Mouse (Mus musculus): ENCODE results near the gene Nodal. TPM values are rescaled to one million over a fixed set of nuclear protein-coding genes. Genes with fewer than 3 reads are reported as not detected.
"Not testable (repeated sequence)": the region's sequence is repeated elsewhere in the genome, so short reads cannot be mapped to it uniquely, and the experiment has no call there.

Nodal gene
- polyA plus RNA-seq, 1 experiment, result not detected

GRCm38 (mm10) chr10:61445016-61445415 is 27.2 kb downstream of the Nodal start:
- Histone ChIP-seq H3K4me3 (ENCODE audit: low read depth, low read length) (no peak overlapping the region), H3K27me3 (ENCODE audit: control insufficient read depth, insufficient read depth, low read length) (no peaks in the 10 kb centered on the region), H3K36me3 (ENCODE audit: control insufficient read depth, insufficient read depth, low read length) (peaks cover 18% of the 10 kb centered on the region), H3K27ac (ENCODE audit: insufficient read depth, low read depth, low read length) (no peak overlapping the region), H3K4me1 (ENCODE audit: control insufficient read depth, insufficient read depth, insufficient read length, low read length) (peaks cover 22% of the 10 kb centered on the region)
- no peak for TF ChIP-seq POLR2A (IDR thresholded peaks at IDR 0.05; ENCODE audit: low read depth, low read length)
- TF ChIP-seq CTCF (IDR thresholded peaks at IDR 0.05; ENCODE audit: extremely low read depth, insufficient read length, insufficient replicate concordance, low read depth, low read length), result no peak
- 60% methylated on average over 3 of the region's 3 CpGs for WGBS

- Histone ChIP-seq H3K36me3 (ENCODE audit: control insufficient read depth, insufficient read depth, low read length) (peaks cover 16% of the 10 kb centered on the region), H3K4me1 (ENCODE audit: control insufficient read depth, insufficient read depth, insufficient read length, low read length) (peaks cover 25% of the 10 kb centered on the region), H3K4me3 (ENCODE audit: low read depth, low read length) (no peak overlapping the region), H3K27ac (ENCODE audit: insufficient read depth, low read depth, low read length) (no peak overlapping the region), H3K27me3 (ENCODE audit: control insufficient read depth, insufficient read depth, low read length) (no peaks in the 10 kb centered on the region)
- 78% methylated on average over 10 of the region's 10 CpGs for WGBS
- no peak for TF ChIP-seq POLR2A (IDR thresholded peaks at IDR 0.05; ENCODE audit: low read depth, low read length)
- TF ChIP-seq CTCF (IDR thresholded peaks at IDR 0.05; ENCODE audit: extremely low read depth, insufficient read length, insufficient replicate concordance, low read depth, low read length), result no peak
These were observed 30.0 kb downstream of the Nodal start for GRCm38 (mm10) chr10:61447581-61448353.

DNA sequence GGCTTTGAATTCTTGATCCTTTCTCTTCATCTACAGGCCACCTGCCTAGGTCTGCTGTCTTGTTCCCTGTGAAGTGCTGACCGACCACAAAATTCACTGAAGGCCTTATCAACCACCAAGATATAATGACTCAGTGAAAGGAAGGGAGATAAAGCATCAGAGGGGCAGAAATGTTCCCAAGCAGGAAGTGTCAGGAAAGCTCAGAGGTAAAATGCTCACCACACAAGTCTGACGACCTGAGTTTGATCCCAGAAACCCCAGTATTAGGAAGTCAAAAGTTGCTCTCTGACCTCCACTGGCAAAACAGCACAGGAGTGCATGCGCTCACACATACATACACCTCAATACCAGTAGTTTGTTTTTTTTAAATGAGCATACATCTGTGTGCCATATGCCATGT is 31.1 kb downstream of the Nodal start:
- TF ChIP-seq CTCF (IDR thresholded peaks at IDR 0.05; ENCODE audit: extremely low read depth, insufficient read length, insufficient replicate concordance, low read depth, low read length) (no peak), POLR2A (IDR thresholded peaks at IDR 0.05; ENCODE audit: low read depth, low read length) (no peak)
- 41% methylated on average over 3 of the region's 3 CpGs for WGBS
- Histone ChIP-seq H3K36me3 (ENCODE audit: control insufficient read depth, insufficient read depth, low read length) (peaks cover 16% of the 10 kb centered on the region), H3K4me3 (ENCODE audit: low read depth, low read length) (no peak overlapping the region), H3K27ac (ENCODE audit: insufficient read depth, low read depth, low read length) (peak overlapping the region; percentile 30; the same call in 1 of the 2 replicates), H3K27me3 (ENCODE audit: control insufficient read depth, insufficient read depth, low read length) (no peaks in the 10 kb centered on the region), H3K4me1 (ENCODE audit: control insufficient read depth, insufficient read depth, insufficient read length, low read length) (peaks cover 23% of the 10 kb centered on the region)

- WGBS, result 1% methylated on average over 8 of the region's 8 CpGs
- peak overlapping the region; percentile 98 for H3K4me3 ChIP-seq (ENCODE audit: low read depth, low read length)
- H3K27ac ChIP-seq (ENCODE audit: insufficient read depth, low read depth, low read length), result peak overlapping the region; percentile 80
- peaks cover 16% of the 10 kb centered on the region for H3K36me3 ChIP-seq (ENCODE audit: control insufficient read depth, insufficient read depth, low read length)
- no peaks in the 10 kb centered on the region for H3K27me3 ChIP-seq (ENCODE audit: control insufficient read depth, insufficient read depth, low read length)
- TF ChIP-seq CTCF (IDR thresholded peaks at IDR 0.05; ENCODE audit: extremely low read depth, insufficient read length, insufficient replicate concordance, low read depth, low read length) (no peak), POLR2A (IDR thresholded peaks at IDR 0.05; ENCODE audit: low read depth, low read length) (no peak)
- peaks cover 20% of the 10 kb centered on the region for H3K4me1 ChIP-seq (ENCODE audit: control insufficient read depth, insufficient read depth, insufficient read length, low read length)
These were observed 33.7 kb downstream of the Nodal start for GRCm38 (mm10) chr10:61451463-61451930.

DNA sequence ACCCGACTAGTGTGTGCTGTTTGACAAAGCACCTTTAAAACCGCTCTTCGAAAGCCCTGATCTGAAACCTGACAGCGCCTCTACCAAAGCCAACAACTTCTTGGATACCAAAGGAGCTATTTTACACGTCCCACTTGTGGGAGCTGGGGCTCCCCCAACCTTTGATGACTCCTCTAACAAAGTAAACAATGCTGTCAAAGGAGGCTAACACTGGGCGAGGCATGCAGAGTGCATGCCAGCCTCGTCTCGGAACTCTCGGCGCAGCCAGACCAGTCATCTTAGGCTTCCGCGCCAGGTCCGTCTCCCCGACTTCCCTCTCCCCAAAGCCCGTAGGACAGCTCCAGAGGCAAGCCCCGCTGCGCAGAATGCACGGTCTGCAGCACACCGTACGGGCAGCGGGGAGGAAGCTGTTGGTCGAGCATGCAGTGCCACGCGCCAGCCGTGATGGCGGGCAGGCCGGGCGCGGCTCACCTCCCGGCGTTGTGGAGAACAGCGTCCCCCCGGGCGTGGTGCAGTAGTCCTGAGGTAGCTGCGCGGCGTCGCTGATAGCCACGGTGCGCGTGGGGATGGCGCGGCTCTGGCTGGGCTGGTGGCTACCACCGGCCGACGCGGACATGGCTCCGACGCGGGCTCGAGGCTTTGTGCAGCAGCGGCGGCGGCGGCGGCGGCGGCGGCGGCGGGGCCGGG is 34.3 kb downstream of the Nodal start:
- 1% methylated on average over 61 of the region's 62 CpGs for WGBS
- TF ChIP-seq CTCF (IDR thresholded peaks at IDR 0.05; ENCODE audit: extremely low read depth, insufficient read length, insufficient replicate concordance, low read depth, low read length) (no peak), POLR2A (IDR thresholded peaks at IDR 0.05; ENCODE audit: low read depth, low read length) (no peak)
- peaks cover 13% of the 10 kb centered on the region for H3K36me3 ChIP-seq (ENCODE audit: control insufficient read depth, insufficient read depth, low read length)
- peak overlapping the region; percentile 80 for H3K27ac ChIP-seq (ENCODE audit: insufficient read depth, low read depth, low read length)
- H3K4me3 ChIP-seq (ENCODE audit: low read depth, low read length), result peak overlapping the region; percentile 98
- no peaks in the 10 kb centered on the region for H3K27me3 ChIP-seq (ENCODE audit: control insufficient read depth, insufficient read depth, low read length)
- H3K4me1 ChIP-seq (ENCODE audit: control insufficient read depth, insufficient read depth, insufficient read length, low read length), result peaks cover 17% of the 10 kb centered on the region

DNA sequence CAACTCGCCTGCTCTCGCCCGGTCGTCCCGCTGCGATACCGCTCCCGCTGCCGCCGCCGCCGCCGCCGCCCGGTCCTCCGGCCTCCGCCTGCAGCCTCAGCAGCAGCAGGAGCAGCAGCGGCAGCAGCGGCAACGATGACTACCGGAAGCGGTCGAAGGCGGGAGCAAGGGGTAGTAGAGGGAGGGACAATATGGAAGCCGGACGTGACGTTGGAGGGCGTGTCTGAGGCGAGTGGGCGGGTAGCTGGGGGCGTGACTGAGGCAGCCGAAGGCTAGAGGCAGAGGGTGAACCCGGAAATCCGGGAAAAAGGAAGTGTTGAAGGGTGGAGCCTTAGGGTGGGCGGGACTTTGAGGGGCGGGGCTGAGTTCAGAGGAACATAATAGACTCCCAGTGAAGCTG is 34.9 kb downstream of the Nodal start, which contains the start of gene Eif4ebp2:
TSS of gene Eif4ebp2 (minus strand) at position 17 of the 400 bp plus-strand sequence.
- Histone ChIP-seq H3K4me1 (ENCODE audit: control insufficient read depth, insufficient read depth, insufficient read length, low read length) (peaks cover 17% of the 10 kb centered on the region), H3K27ac (ENCODE audit: insufficient read depth, low read depth, low read length) (peak within 1 kb of the TSS; percentile 80), H3K4me3 (ENCODE audit: low read depth, low read length) (peak within 1 kb of the TSS; percentile 98), H3K36me3 (ENCODE audit: control insufficient read depth, insufficient read depth, low read length) (peaks cover 8% of the 10 kb centered on the region; the same call in 1 of the 2 replicates), H3K27me3 (ENCODE audit: control insufficient read depth, insufficient read depth, low read length) (no peaks in the 10 kb centered on the region)
- under 1% methylated on average over 35 of the region's 36 CpGs for WGBS
- peak; percentile 93 for TF ChIP-seq POLR2A (IDR thresholded peaks at IDR 0.05; ENCODE audit: low read depth, low read length)
- no peak for TF ChIP-seq CTCF (IDR thresholded peaks at IDR 0.05; ENCODE audit: extremely low read depth, insufficient read length, insufficient replicate concordance, low read depth, low read length)

DNA sequence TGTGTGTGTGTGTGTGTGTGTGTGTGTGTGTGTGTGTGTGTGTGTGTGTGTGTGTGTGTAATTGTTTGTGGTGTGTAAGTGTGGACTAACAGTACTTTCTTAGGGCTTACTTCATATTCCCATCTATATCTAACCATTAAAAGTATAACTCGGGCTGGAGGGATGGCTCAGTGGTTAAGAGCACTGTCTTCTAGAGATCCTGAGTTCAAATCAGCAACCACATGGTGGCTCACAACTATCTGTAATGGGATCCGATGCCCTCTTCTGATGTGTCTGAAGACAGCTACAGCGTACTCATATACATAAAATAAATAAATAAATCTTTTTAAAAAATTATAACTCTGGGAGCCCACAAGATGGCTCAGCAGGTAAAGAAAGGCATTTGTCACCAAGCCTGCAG is 35.4 kb downstream of the Nodal start:
- not testable (repeated sequence) for H3K36me3 ChIP-seq (ENCODE audit: control insufficient read depth, insufficient read depth, low read length); H3K27me3 ChIP-seq (ENCODE audit: control insufficient read depth, insufficient read depth, low read length); H3K27ac ChIP-seq (ENCODE audit: insufficient read depth, low read depth, low read length); H3K4me3 ChIP-seq (ENCODE audit: low read depth, low read length)
- WGBS, result 57% methylated on average over 3 of the region's 3 CpGs
- H3K4me1 ChIP-seq (ENCODE audit: control insufficient read depth, insufficient read depth, insufficient read length, low read length), result peaks cover 17% of the 10 kb centered on the region

Data from small intestine, adult 2 months (tissue).